Mouse (Mus musculus): ENCODE measurements around the gene Nrl.

GRCm38 (mm10) chr14:55559799-55560201, 35.0 kb upstream of the Nrl start, which contains the start of gene Dcaf11:
- peak; percentile 54 for TF ChIP-seq CTCF (IDR thresholded peaks at IDR 0.05; ENCODE audit: low read depth)
- TF ChIP-seq EP300 (IDR thresholded peaks at IDR 0.05; ENCODE audit: low read depth): peak; percentile 68

Data from liver, postnatal 0 days (tissue).